Mouse (Mus musculus): ENCODE measurements at regions not wholly inside any gene's neighbourhood (a gene's known extent, or its start where the extent isn't known, plus 50 kb on each side); places are given as distances from the start of the nearest gene placed in this dataset.

- no peak for DNase-seq
These were observed 58.6 kb downstream of the Kcnrg start for GRCm38 (mm10) chr14:61665815-61666214.

- DNase-seq: no peak
These were observed 65.9 kb downstream of the Kcnrg start for GRCm38 (mm10) chr14:61673184-61673583.

GRCm38 (mm10) chr14:61678107-61678506 lies 70.8 kb downstream of the Kcnrg start:
- no peak for DNase-seq

GRCm38 (mm10) chr14:61680818-61681707 lies 73.8 kb downstream of the Kcnrg start:
- peak; percentile 90 for DNase-seq

- peak; percentile 90 for DNase-seq
These were observed 74.7 kb downstream of the Kcnrg start for GRCm38 (mm10) chr14:61681708-61682701.

- DNase-seq: peak; percentile 82
These were observed 75.6 kb downstream of the Kcnrg start for GRCm38 (mm10) chr14:61682721-61683355.

- no peak for DNase-seq
These were observed 76.1 kb downstream of the Kcnrg start for GRCm38 (mm10) chr14:61683356-61683740.

GRCm38 (mm10) chr14:61683791-61684411 lies 76.6 kb downstream of the Kcnrg start:
- DNase-seq: peak; percentile 19

GRCm38 (mm10) chr14:61684473-61685230 lies 77.4 kb downstream of the Kcnrg start:
- no peak for DNase-seq

GRCm38 (mm10) chr14:61685231-61685800 lies 78.1 kb downstream of the Kcnrg start:
- DNase-seq: no peak

GRCm38 (mm10) chr14:61686101-61686691 lies 78.9 kb downstream of the Kcnrg start:
- peak; percentile 31 for DNase-seq

- DNase-seq: peak; percentile 68
These were observed 79.6 kb downstream of the Kcnrg start for GRCm38 (mm10) chr14:61686821-61687341.

GRCm38 (mm10) chr14:61687346-61688012 lies 80.2 kb downstream of the Kcnrg start:
- DNase-seq: peak; percentile 17

- no peak for DNase-seq
These were observed 80.8 kb downstream of the Kcnrg start for GRCm38 (mm10) chr14:61688013-61688520.

- peak; percentile 27 for DNase-seq
These were observed 81.4 kb downstream of the Kcnrg start for GRCm38 (mm10) chr14:61688666-61689065.

- peak; percentile 17 for DNase-seq
These were observed 82.0 kb downstream of the Kcnrg start for GRCm38 (mm10) chr14:61689281-61689680.

- DNase-seq: no peak
These were observed 82.5 kb downstream of the Kcnrg start for GRCm38 (mm10) chr14:61689776-61690175.

GRCm38 (mm10) chr14:61691785-61692372 lies 84.6 kb downstream of the Kcnrg start:
- DNase-seq: no peak

- DNase-seq: no peak
These were observed 87.5 kb downstream of the Kcnrg start for GRCm38 (mm10) chr14:61694796-61695195.

Measured in kidney, adult 18-20 months (tissue).